Mouse (Mus musculus) spleen, embryonic (tissue): ENCODE results near the gene Snx8.
"Not testable (repeated sequence)": the region's sequence is repeated elsewhere in the genome, so short reads cannot be mapped to it uniquely, and the experiment has no call there.

Experiments
- CTCF ChIA-PET: fragments of 350-600 bp; sonication (Branson Sonifier 250); formaldehyde crosslinking; loops from one replicate; lab custom pipeline; 2022; lab: Charles Lee

Snx8 gene

DNA sequence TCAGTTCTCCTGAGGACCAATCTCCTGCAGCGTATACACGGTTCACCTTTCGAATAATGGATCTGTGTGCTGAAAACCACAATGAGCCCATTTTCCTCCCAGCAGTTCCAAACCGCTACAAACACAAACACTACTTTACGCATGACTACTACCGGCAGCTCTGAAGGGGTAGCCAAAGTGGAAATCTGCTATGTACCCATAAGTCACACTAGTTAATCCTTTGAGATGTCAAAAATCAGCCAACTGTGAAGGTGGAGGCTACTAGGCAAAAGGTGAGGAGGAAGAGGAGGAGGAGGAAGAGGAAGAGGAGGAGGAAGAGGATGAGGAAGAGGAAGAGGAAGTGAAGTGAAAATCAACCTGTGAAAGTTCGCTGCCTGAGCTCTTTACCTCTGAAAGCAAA lies 1.8 kb downstream of the Snx8 start:
- CTCF ChIA-PET: interaction anchor here (0.9 kb wide), 2 partner anchors 8 to 51 kb away, joined by 3 read pairs; no protein-coding TSS in a partner anchor

DNA sequence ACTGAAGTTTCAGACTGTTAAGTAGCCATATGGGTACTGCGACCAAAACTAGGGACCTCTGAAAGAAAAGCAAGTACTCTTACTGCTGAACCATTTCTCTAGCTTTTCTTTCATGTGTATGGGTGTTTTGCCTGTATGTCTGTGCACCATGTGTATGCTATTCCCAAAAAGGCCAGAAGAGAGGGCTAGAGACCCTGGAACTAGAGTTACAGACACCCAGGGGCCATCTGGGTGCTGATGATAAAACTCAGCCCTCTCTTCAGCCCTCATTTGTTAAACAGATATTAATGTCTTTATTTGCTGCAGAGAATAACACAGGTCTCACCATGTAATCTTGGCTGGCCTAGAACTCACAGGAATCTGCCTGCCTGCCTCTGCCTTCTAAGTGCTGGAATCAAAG lies 4.6 kb downstream of the Snx8 start:
- CTCF ChIA-PET: interaction anchor here (0.6 kb wide), 1 partner anchor 195 kb away, joined by 3 read pairs; no protein-coding TSS in a partner anchor

DNA sequence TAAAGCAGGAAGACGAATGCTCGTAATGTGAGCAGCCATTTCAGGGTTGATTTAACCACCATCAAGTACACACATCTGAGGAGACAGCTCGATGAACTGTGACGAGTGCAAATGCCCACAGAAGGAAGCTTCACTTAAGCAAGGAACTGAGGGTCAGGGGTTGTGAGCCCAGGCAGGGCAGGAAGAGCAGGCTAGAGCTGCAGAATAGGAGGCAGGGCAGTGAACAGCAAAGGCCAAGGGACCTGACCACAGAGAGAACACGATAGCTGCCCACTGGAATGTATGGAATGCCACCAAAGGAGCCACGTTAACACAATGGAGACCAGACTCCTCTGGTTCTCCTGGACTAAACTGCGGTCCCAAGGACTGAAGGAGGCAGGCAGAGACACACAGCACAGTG lies 5.5 kb downstream of the Snx8 start:
- CTCF ChIA-PET: interaction anchor here (0.6 kb wide), 1 partner anchor 41 kb away, joined by 11 read pairs; no protein-coding TSS in a partner anchor

DNA sequence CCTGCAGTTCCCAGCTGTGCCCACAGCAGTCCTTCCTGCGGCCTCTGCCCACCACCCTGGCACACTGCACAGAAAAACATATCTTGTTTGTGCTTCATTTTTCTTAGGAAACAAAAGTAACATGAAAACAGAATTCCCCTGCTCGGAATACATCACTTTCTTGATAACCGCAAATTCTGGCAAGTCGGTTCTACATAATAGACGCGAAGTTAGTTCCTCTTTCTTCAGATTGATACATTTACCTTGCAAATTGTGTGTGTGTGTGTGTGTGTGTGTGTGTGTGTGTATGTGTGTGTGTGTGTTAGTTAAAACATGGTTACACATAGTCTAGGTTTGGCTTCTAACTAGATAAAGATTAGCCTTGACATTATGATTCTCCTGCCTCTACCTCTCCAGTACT lies 6.4 kb downstream of the Snx8 start:
- CTCF ChIA-PET: interaction anchor here (0.6 to 0.8 kb wide), 2 partner anchors 41 to 50 kb away, joined by 5 to 11 read pairs; no protein-coding TSS in a partner anchor

DNA sequence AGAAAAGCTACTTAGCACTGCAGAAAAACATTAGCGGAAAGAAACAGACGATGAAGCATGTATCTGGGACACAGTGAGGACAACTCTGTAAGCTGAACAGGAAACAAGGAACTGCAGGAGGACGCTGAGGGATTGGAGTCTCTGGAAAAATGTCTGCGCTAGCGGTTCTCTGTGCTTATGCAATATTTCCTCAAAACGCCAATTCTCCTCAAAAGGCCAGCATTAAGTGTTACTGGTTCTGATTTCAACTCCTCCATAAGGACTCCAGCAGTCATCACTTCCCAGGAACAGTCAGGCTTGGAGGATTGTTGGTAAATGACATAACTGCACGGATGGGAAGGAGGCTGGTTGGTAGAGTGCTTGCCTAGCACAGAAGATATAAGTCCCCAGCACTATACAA lies 7.9 kb downstream of the Snx8 start:
- CTCF ChIA-PET: interaction anchor here (1.3 kb wide), 1 partner anchor 22 kb away, joined by 4 read pairs; no protein-coding TSS in a partner anchor

DNA sequence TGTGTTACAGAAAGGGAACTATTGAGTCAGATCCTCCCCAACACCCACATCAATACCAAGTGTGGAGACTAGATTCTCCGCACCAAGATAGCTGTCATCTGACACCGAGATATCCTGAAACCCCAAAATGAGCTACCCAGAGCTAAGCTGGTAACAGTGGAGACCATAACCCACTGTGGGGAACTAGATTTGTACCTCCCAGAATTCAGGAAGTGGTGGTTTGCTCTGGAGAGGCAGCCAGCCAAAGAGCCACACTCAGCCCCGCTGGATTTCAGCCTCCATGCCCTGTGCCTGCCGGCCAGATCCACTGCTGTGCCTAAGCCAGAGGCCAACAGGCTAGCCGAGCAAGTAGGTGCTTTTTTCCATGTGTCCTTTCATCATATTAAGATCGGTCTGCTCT lies 9.8 kb downstream of the Snx8 start:
- CTCF ChIA-PET: interaction anchor here (0.8 kb wide), 1 partner anchor 8 kb away, joined by 3 read pairs; no protein-coding TSS in a partner anchor

DNA sequence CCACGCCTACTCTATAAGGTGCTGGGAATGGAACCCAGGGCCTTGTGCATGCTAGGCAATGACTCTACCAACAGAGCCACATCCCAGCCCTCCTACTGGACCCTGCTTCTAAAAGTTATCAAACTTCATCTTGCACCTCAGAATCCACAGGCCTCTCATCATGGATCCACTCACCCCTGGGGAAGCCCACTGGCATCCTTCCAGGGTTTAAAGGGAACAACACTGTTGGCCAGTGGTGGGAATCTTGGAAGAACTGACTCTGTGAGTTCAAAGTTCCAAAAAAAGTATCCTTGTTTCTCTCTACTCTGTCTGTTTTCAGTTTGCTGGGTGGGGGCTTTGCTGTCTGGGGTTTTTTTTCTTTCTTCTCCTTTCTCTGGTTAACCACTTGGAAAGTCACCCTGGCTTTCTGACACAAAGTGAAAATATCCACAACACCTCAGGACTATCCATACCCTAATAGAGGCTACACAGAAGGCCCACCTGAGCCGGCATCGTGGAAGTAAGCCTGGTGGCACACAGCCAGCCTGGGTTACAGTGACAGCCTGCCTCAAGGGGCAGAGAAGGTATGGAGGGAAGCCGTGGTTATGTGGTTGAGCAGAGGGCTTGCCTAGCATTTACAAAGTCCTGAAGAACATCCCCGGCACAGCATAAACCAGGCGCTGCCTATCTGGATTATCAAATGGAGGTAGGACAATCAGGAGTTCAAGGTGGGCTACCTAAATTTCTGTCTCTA lies 10.8 kb downstream of the Snx8 start:
- CTCF ChIA-PET: interaction anchor here (0.8 kb wide), 1 partner anchor 9 kb away, joined by 3 read pairs; no protein-coding TSS in a partner anchor

DNA sequence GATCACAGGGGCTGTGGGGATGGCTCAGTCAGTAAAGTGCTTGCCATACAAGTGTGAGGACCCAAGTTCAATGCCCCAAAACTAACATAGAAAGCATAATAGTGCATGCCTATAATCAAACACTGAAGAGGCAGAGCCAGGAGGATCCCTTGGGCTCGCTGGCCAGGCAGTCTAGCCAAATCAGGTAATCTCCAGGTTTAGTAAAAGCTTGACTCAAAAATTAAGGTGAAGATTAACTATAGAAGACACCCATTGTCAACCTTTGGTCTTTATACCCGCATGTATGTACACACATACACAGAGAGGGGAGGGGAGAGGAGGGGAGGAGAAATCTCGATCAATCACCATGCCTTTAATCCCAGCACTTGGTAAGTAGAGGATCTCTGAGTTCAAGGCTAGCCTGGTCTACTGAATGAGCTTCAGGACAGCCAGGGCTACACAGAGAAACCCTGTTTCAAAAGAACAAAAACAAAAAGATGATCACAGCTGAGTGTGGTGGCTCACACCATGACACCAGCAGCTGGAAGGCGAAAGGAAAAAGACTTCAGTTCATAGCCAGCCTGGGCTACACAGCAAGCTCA lies 13.7 kb downstream of the Snx8 start:
- CTCF ChIA-PET: no interaction called here

DNA sequence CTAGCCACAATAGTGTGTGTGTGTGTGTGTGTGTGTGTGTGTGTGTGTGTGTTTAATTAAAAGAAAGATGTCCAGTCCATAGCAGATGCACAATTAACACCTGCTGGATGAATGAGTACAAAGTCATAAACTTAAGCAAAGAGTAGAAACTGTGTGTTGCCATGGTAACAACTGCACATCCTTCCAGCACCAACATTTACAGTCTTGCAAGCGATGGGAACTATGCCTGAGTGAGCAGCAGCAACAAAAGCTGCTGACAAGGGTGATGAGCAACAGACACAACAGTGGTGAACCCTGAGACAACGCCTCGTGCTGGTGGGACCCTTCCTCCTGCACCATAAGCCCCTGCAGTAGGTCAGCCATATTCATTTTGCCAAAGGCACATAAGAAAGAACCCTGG lies 14.8 kb downstream of the Snx8 start:
- CTCF ChIA-PET: no interaction called here

DNA sequence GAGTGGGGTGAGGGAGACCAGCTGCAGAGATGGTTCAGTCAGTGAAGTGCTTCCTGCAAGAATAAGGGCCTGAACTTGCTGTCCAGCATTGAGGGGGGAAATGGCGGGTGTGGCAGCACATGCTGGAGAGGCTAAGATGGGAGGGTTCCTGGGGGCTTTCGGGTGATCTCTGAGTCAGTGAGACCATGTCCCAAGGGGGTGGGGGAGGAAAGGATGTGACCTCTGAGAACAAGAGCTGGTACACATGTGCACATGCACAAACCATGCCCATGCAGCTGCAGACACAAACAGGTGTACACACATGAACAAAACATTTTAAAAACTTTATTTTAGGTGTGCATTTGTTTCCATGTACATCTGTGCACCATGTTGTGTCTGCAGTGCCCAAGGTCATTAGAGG lies 15.4 kb downstream of the Snx8 start:
- CTCF ChIA-PET: interaction anchor here (0.6 kb wide), 1 partner anchor 575 kb away, joined by 4 read pairs; no protein-coding TSS in a partner anchor

DNA sequence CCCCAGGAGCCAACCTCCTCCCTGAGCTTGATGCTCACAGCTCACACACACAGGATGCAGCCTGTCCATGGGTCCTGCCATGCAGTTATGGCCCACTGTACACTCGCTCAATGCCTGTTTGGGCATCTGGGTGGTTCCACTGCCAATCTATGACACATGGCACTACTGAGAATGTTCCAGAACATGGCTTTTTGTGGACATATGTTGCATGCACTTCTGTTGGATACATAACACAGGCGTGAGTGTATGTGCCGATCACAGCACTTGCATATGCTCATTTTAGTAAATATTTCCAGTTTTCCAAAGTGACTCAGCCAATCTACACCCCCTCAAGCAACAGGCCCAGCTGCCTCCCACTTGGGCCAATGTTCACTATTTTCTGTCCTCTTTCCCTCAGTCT lies 17.4 kb downstream of the Snx8 start:
- CTCF ChIA-PET: no interaction called here

DNA sequence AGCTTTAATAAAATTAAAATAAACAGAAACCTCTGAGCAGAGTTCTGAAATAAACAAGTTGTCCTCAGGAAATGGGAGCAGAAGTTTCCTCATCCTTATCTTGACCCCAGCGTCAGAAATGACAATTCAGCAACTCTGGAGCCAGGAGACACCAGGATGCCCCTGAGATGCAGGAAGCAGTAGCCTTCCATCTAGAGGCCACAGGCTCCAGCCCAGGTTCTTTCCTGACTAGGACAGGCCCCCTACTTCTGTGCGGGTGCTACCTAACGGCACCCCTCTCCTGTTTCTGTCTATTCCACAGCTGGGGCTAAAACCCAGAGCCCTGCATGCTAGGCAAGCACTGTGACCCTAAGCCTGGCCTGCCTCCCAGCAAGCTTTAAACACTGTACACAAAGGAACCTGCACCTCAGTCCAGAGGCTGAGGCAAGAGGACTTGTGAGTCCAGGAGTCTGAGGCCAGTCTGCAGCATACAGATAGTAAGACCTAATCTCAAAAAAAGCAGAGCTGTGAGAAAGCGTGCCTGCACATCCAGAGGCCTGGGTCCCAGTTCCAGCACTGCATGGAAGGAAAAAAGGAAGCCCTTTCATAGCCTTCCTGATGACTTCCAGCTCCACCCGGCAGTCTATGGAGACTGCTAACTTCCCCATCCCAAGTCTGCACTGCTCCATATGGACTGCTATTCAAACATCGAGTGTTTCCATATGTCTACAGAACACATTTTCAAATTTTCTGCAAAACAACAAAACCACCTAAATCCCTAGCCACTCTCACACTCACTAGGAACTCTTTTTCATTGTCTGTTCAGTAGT lies 18.4 kb downstream of the Snx8 start:
- CTCF ChIA-PET: interaction anchor here (0.5 kb wide), 1 partner anchor 297 kb away, joined by 3 read pairs; no protein-coding TSS in a partner anchor

DNA sequence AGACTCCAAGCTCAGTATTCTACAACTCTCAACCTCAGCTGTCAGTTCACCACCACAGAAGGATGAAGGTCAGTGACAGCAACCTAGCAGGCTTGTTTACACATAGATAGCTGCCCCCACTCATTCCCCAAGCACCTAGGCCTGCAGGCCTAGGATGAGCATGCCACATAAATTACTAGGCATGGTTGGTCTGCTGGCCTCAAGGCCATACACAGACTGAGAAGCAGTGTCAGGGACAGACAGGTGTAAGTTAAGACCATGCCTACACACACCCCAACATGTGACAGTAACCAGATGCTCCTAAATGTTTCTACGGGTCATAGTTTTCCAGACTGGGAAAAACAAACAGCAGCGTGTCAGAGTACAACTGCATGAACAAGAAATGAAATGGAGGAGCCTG lies 19.6 kb downstream of the Snx8 start:
- CTCF ChIA-PET: no interaction called here

DNA sequence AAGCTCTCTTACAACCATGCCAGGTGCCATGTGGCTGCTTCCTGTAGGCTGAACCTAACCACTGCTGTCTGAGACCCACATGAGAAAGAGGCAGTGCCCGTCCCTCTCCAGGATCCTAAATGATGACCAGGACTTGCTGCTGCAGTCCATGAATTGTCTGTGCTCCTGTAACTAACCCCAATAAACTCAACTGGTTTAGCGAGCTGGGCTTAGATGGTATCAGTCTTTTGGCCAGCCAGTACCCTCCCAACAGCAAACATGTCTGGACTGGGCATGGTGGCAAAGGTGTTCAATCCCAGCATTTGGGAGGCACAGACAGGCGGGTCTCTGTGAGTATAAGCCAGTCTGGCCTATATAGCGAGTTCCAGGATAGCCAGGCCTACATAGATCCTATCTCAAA lies 20.1 kb downstream of the Snx8 start:
- CTCF ChIA-PET: no interaction called here

DNA sequence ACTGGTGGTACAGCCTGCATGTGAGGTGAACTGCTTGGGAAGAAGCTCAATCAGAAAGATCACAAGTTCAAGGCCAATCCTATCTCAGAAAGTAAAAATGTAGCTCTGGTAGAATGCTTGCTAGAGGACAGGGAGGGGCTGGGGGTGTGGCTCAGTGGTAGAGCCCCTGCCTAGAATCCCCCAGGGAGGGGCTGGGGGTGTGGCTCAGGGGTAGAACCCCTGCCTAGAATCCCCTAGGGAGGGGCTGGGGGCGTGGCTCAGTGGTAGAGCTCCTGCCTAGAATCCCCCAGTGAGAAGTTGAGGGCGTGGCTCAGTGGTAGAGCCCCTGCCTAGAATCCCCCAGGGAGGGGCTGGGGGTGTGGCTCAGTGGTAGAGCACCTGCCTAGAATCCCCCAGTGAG lies 20.9 kb downstream of the Snx8 start:
- CTCF ChIA-PET: not testable (repeated sequence)

DNA sequence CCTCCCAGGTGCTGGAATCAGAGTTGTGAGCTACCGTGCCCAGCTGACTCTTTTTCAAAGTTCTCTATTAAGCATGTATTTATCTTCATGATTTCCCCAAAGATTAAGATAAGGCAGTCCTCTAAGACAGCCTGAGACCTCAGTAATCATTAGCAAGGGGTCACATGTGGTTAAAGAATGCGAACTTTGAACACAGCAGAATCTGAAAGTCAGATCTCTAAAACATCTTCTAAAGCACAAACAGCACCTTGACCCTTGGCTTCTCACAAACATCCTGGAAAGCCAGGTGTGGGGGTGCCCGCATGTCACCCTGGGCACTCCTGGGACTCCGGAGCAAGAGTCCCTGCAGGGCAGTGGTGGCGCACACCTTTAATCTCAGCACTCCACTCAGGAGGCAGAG lies 24.6 kb downstream of the Snx8 start:
- CTCF ChIA-PET: interaction anchor here (0.6 kb wide), 1 partner anchor 171 kb away, joined by 5 read pairs; no protein-coding TSS in a partner anchor

DNA sequence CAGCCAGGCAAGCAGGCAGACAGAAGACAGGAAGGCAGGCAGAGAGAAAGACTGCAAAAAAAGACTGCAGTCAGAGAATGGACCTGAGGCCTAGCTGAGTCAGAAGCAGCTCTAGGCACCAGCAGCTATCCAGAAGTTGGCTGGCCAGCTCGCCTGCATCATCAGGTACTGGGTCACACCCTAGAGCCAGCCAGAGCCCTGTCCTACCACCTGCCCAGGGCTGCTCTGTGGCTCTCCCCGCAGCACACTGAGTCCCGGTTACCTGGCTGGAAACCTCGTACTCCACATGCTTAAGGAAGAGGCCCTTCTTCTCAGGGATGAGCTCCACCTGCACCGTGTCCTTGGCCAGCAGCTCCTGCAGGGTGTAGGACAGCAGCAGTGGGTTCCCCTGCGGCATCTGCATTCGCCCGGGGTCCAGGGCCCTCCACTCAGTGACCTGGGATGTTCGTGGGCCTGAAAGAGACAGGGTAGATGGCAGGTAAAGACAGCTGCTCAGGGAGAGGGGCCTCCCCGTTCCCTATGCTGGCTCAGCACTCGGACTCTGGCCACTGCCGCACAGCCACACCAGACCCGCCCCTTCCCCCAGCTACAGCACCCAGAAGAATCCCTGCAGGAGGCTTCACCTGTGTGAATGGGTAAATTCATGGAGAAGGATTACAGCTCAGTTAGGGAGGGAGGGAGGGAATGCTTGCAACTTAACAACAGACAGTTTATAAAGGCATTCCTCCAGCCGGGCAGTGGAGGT lies 29.0 kb downstream of the Snx8 start:
- CTCF ChIA-PET: interaction anchor here (1.4 kb wide), 1 partner anchor 21 kb away, joined by 4 read pairs; no protein-coding TSS in a partner anchor

DNA sequence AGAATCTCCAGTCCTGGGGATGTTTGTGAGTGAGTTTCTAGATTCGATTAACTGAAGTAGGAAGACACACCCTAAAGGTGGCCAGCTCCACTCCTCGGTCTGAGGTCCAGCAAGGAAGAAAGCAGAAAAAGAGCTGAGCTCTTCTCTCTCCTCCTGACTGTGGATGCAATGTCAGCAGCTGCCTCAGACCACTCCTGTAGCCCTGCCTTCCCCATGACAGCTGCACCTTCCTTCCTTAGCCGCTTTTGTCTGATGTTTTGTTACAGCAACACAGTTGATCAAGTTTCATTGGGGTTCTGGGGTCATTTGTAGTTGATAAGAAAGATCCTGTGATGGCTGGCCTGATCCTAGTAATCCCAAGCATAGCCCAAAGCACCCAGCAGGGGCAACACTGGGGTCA lies 31.6 kb downstream of the Snx8 start:
- CTCF ChIA-PET: no interaction called here

DNA sequence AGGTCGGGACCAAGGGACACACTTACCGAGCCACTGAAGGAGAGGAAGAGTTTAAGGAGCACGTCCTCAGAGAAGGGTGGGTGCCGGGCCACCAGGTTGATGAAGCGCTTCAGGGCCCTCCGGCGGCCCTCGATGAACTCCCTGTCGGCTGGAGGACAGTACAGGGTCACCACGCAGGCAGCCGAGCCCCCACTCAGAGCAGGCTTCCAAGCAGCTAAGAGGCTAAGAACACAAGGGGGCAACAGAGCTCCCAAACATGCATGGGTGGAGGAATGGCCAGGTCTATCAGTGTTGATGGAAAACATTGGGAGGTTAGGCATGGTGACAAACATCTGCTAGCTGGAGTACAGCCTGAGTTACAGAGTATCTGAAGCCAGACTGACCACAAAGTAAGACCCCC lies 33.1 kb downstream of the Snx8 start:
- CTCF ChIA-PET: no interaction called here

DNA sequence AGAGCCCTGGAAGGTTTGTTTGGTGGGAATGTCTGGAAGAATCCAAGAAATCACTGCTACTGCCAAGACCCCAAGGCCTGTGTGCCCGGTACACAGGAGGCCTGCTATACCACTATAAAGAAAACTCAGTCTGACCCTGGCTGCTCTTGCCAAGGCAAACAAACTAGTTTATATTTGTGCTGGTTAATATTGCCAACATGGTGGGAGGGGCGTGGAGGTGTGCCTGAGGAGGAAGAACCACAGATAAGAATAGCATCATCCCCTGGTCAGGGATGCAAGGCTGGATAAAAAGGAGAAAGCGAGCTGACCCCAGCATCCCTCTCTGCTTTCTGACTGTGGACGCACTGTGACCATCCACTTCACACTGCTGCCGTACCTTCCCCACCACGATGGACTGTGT lies 36.7 kb downstream of the Snx8 start:
- CTCF ChIA-PET: interaction anchor here (0.8 kb wide), 1 partner anchor 54 kb away, joined by 5 read pairs; no protein-coding TSS in a partner anchor
